Mouse (Mus musculus): ENCODE data around the gene Setdb2. TPM values are rescaled to one million over a fixed set of nuclear protein-coding genes. Genes with fewer than 3 reads are reported as not detected.

Gene Setdb2
- total RNA-seq, 2 experiments from 2014 or later = 3.9 to 4.9 TPM

DNA sequence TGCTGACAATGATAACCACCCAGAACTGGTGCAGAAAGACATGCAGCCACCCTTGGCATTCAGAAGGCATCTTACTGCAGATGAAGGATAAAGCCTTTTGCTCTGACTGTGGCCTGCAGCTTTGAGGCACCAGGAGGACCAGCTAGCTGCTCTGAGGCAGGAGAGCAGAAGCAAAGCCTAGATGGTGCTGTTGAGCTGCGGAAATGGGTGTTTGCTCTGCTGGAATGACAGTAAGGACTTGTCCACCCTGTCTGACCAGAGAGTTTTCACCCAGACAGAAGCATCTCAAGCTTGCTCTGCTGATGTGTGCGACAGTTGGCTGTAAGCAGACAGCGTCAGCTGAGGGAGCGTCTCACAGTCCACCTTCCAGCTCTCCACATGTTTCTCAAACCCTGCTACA lies 50.5 kb downstream of the Setdb2 start:
- intact Hi-C loops (cut with DNase I) = loop anchor here (5.0 kb wide), 1 partner anchor 162 kb away; no protein-coding TSS in a partner anchor
- DNase-seq (ENCODE audit: low spot score in 2 of 2) = peak; percentile 22 to 48

DNA sequence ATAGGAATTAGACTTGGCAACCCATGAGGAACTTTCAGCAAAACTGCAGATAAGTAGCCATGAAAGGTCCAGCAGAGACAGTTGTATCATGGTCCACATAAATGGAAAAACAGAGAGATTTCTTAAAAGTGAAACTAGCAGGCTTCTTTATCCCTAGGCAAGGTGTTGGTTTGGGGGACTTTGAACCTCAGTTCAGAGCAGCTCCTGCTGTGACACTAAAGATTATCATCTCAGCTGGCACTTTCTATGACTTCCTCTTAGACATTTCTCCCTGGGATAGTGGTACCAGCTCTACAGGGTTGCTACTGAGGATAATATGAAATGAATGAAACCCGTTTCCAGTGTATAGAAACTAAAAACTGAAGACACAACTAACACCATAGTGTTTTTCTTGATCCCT lies 51.2 kb downstream of the Setdb2 start:
- intact Hi-C loops (cut with DNase I) = no loop called here
- DNase-seq (ENCODE audit: low spot score in 2 of 2) = no peak

DNA sequence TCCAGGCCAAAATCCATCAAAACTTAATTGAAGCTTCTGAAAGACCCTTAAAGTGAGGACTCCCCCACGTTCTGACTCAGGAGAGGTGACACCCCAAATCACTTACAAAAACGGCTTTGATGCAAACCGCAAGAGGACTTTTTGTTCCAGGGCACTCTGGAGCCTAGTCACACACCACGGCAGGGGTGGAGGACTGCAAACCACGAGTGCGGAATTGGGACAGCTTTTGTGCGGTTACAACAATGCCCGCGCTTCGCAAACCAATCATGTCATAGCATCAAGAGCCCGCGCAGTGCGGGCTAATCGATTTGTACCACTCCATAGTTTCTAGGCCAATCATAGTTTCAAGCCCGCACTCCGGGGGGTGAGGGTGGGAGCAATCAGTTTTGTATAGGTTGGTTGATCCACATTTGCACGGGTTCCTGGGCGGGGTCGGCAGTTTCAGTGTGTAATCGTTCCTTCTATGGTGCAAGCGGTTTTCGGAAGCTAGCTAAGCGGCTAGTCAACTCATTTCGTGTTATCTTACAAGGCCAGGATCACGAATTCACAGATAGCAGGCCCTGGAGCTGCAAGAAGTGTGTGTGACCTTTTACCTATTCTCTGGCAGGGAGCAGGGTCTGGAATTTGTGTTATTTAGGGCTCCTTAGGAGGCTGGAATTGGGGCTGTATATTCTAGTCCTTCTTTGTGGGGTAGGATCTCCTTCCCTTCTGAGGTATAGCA lies 70.2 kb downstream of the Setdb2 start:
- intact Hi-C loops (cut with DNase I) = no loop called here
- no peak for DNase-seq (ENCODE audit: low spot score in 2 of 2)

DNA sequence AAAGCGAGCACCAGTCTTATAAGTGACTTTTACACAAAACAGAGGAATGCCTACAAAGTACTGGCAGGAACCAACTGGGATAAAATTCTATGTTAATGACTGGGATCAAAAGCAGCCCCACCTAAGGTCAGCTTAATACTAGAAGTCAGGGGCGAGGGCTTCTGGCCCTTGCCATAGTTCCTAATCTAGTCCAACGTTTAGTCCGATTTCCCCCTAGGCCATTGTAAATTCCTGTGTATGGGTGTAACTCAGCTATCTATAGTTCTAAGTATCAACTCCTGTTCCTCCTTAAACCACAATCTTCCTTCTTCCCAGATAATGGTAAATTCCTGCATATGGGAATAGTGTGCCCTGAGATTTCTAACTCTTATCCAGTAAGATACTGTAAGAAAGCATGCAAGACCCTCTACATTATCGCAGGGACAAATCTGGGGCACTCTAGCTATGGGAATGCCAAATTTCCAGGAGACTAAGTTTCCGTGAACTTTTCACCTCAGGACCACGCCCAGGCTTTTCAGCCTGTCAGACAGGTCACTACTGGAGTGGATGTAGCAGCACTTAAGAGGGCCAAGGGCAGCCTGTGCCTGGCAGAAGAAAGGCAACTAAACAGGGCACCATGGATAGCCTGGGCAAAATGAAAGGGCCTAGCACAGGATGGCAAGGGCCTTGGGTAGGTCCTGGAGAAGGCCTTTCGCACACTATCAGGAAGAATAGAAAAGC lies 74.1 kb downstream of the Setdb2 start:
- intact Hi-C loops (cut with DNase I) = no loop called here
- no peak for DNase-seq (ENCODE audit: low spot score in 2 of 2)

DNA sequence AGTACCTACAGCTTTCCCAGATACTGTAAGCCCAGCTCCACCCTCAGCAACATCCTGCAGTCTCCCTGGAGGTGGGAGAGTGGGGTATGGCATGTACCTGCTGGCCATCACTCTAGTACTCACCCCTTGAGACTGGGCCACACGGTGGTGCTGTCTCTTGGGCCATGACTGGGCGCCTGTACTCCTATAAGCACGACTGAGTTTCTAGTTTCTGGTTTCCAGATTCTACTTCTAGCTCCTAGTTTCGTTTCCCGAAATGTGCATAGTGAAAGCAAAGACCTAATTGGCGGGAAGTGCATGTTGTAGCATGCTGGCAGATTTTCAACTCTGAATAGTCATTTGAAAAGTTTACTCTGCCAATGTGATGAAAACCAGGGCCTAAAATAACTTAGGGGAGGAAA lies 75.4 kb downstream of the Setdb2 start, which contains the start of gene Phf11d:
Gene Phf11d, minus strand, starts transcription at position 227 of the 401 bp plus-strand sequence.
- intact Hi-C loops (cut with DNase I) = no loop called here
- peak; percentile 4 to 45 for DNase-seq (ENCODE audit: low spot score in 2 of 2)

Other genes with a start within 250 kb of the Setdb2 start
- gene Rcbtb1, start 239.7 kb downstream of the Setdb2 start, total RNA-seq (2021) = 10 to 100 TPM; 20.9 to 23.8 TPM
- not detected for gene Gm6904, start 180.7 kb downstream of the Setdb2 start, total RNA-seq (2021)
- gene Phf11a, start 143.4 kb downstream of the Setdb2 start, total RNA-seq (2021) = not detected
- not detected for gene Phf11b, start 99.5 kb downstream of the Setdb2 start, total RNA-seq (2021)
- gene Phf11d, start 75.4 kb downstream of the Setdb2 start, total RNA-seq (2021) = under 1 TPM; 0.35 to 0.51 TPM
- gene Phf11c, start 45.5 kb downstream of the Setdb2 start, total RNA-seq (2021) = under 1 TPM; 0.42 to 0.49 TPM
- 10 to 100 TPM; 19.1 to 19.8 TPM for gene Cab39l, start 88 bp upstream of the Setdb2 start, total RNA-seq (2021)
- 10 to 100 TPM; 48.7 to 52.8 TPM for gene Cdadc1, start 157.1 kb upstream of the Setdb2 start, total RNA-seq (2021)
- gene Shisa2, start 184.4 kb upstream of the Setdb2 start, total RNA-seq (2021) = 1 to 10 TPM; 2.0 to 2.5 TPM

Data from left cerebral cortex, postnatal 14 days (tissue).